Mouse (Mus musculus) stomach, postnatal 0 days (tissue): ENCODE measurements around the gene 1500009C09Rik. TPM values are rescaled to one million over a fixed set of nuclear protein-coding genes. Genes with fewer than 3 reads are reported as not detected.

Experiments
- ATAC-seq: fragments of 200-750 bp; cut with Nextera tagmentation; 2 replicates; pipeline ENCODE4 v1.8.0; 2017; ENCODE audit not compliant: low FRiP score, low TSS enrichment
- DNase-seq: peaks from one replicate; pipeline ENCODE4 v3.0.0-alpha.2; 2016; ENCODE audit warnings: low spot score
- H3K27ac ChIP-seq: fragments of 300-500 bp; sonication (generic); replicated peaks from 2 replicates; pipeline ENCODE4 v1.5.1; 2014; ENCODE audit warnings: mild to moderate bottlenecking, control low read depth
- H3K27me3 ChIP-seq: fragments of 300-500 bp; sonication (generic); 2 replicates; pipeline ENCODE4 v1.6.1; 2014; ENCODE audit warnings: low read length; ENCODE audit not compliant: control insufficient read depth, insufficient read depth
- H3K36me3 ChIP-seq: fragments of 300-500 bp; sonication (generic); 2 replicates; pipeline ENCODE4 v1.6.1; 2014; ENCODE audit warnings: low read length, mixed read lengths; ENCODE audit not compliant: control insufficient read depth, insufficient read depth
- H3K4me1 ChIP-seq: fragments of 300-500 bp; sonication (generic); replicated peaks from 2 replicates; pipeline ENCODE4 v1.6.1; 2014; ENCODE audit warnings: antibody characterized with exemption; ENCODE audit not compliant: control insufficient read depth, insufficient read depth
- H3K4me2 ChIP-seq: fragments of 300-500 bp; sonication (generic); replicated peaks from 2 replicates; pipeline ENCODE4 v1.6.1; 2014; ENCODE audit warnings: low read depth, mild to moderate bottlenecking, control low read depth, moderate library complexity
- H3K4me3 ChIP-seq: fragments of 300-500 bp; sonication (generic); 2 replicates; pipeline ENCODE4 v1.5.1; 2014; ENCODE audit warnings: low read depth, low read length, control low read depth
- H3K9ac ChIP-seq: fragments of 300-500 bp; sonication (generic); 2 replicates; pipeline ENCODE4 v1.6.1; 2014; ENCODE audit warnings: mild to moderate bottlenecking, low read length, control low read depth, mixed read lengths
- H3K9me3 ChIP-seq: fragments of 300-500 bp; sonication (generic); 2 replicates; pipeline ENCODE4 v1.6.1; 2016; ENCODE audit warnings: low read length; ENCODE audit not compliant: control insufficient read depth
- CTCF ChIP-seq: IDR thresholded peaks from 2 replicates; pipeline ENCODE4 v1.5.1; 2016; ENCODE audit warnings: antibody characterized with exemption, low read depth, mild to moderate bottlenecking, moderate library complexity
- EP300 ChIP-seq: optimal IDR thresholded peaks from 2 replicates; pipeline ENCODE3; 2016; ENCODE audit warnings: antibody characterized with exemption
- WGBS: fragments of 180-500 bp; shearing (Covaris S2); extraction: QIAGEN DNeasy Blood & Tissue Kit; methylation state at CpG from one replicate; pipeline ENCODE4 v1.1.7; 2014; 5-methylcytosine and 5-hydroxymethylcytosine counted together
- polyA plus RNA-seq: library from polyadenylated mRNA; unstranded; fragments of >200 nt; fragmentation: Nextera tagmentation; extraction: Ambion mirVana; gene quantifications from 2 replicates; pipeline ENCODE4 v1.2.1, GENCODE M21; 2015

1500009C09Rik gene
- polyA plus RNA-seq, 1 experiment from 2014 or later = 0.23 TPM

GRCm38 (mm10) chr15:82251579-82251978, 618 bp upstream of the 1500009C09Rik start:
- DNase-seq (no peak), ATAC-seq (no peak)
- Histone ChIP-seq H3K9me3 (no peaks in the 10 kb centered on the region), H3K27ac (no peak overlapping the region), H3K4me2 (no peak overlapping the region), H3K9ac (no peak overlapping the region), H3K27me3 (no peaks in the 10 kb centered on the region; the same call in 1 of the 2 replicates), H3K36me3 (no peaks in the 10 kb centered on the region), H3K4me1 (no peaks in the 10 kb centered on the region), H3K4me3 (no peak overlapping the region)
- 95% methylated on average over 3 of the region's 3 CpGs for WGBS
- TF ChIP-seq CTCF (peak; percentile 54), EP300 (no peak)

- no peak overlapping the region for H3K27ac ChIP-seq
- H3K4me1 ChIP-seq = no peaks in the 10 kb centered on the region
- DNase-seq (no peak), ATAC-seq (no peak)
- H3K4me3 ChIP-seq = no peak overlapping the region
- TF ChIP-seq EP300 = no peak
- peak; percentile 44 for TF ChIP-seq CTCF
- no peak overlapping the region for H3K9ac ChIP-seq
- WGBS = 43% methylated on average over 4 of the region's 4 CpGs
- no peaks in the 10 kb centered on the region for H3K9me3 ChIP-seq
- H3K36me3 ChIP-seq = no peaks in the 10 kb centered on the region
- H3K27me3 ChIP-seq = no peaks in the 10 kb centered on the region; the same call in 1 of the 2 replicates
- H3K4me2 ChIP-seq = no peak overlapping the region
These were observed 3.1 kb downstream of the 1500009C09Rik start for GRCm38 (mm10) chr15:82255248-82255647.

GRCm38 (mm10) chr15:82255944-82256383, 3.8 kb downstream of the 1500009C09Rik start:
- no peaks in the 10 kb centered on the region for H3K4me1 ChIP-seq
- ATAC-seq (no peak), DNase-seq (no peak)
- no peak overlapping the region for H3K9ac ChIP-seq
- H3K27me3 ChIP-seq = no peaks in the 10 kb centered on the region; the same call in 1 of the 2 replicates
- no peaks in the 10 kb centered on the region for H3K36me3 ChIP-seq
- 23% methylated on average over 10 of the region's 10 CpGs for WGBS
- TF ChIP-seq CTCF (no peak), EP300 (no peak)
- H3K9me3 ChIP-seq = no peaks in the 10 kb centered on the region
- H3K27ac ChIP-seq = no peak overlapping the region
- H3K4me3 ChIP-seq = no peak overlapping the region
- no peak overlapping the region for H3K4me2 ChIP-seq

GRCm38 (mm10) chr15:82259510-82259909, 7.3 kb downstream of the 1500009C09Rik start:
- WGBS = 18% methylated on average over 16 of the region's 16 CpGs
- Histone ChIP-seq H3K9ac (no peak overlapping the region), H3K4me1 (no peaks in the 10 kb centered on the region), H3K4me2 (no peak overlapping the region), H3K27ac (no peak overlapping the region), H3K4me3 (no peak overlapping the region), H3K36me3 (no peaks in the 10 kb centered on the region), H3K9me3 (no peaks in the 10 kb centered on the region), H3K27me3 (no peaks in the 10 kb centered on the region; the same call in 1 of the 2 replicates)
- ATAC-seq (0 out of 2 replicates have a peak, but pooled peaks have one; percentile 31), DNase-seq (peak; percentile 76)
- TF ChIP-seq CTCF (peak; percentile 97), EP300 (no peak)

- ATAC-seq = no peak; the same call in 1 of the 2 replicates
- Histone ChIP-seq H3K27me3 (no peaks in the 10 kb centered on the region), H3K36me3 (no peaks in the 10 kb centered on the region), H3K4me1 (no peaks in the 10 kb centered on the region), H3K9ac (no peak overlapping the region), H3K27ac (no peak overlapping the region), H3K4me2 (no peak overlapping the region), H3K4me3 (no peak overlapping the region), H3K9me3 (no peaks in the 10 kb centered on the region)
- TF ChIP-seq CTCF (peak; percentile 91), EP300 (no peak)
- 8% methylated on average over 6 of the region's 6 CpGs for WGBS
- peak; percentile 63 for DNase-seq
These were observed 14.2 kb downstream of the 1500009C09Rik start for GRCm38 (mm10) chr15:82266356-82266755.

- H3K36me3 ChIP-seq = no peaks in the 10 kb centered on the region
- H3K27ac ChIP-seq = no peak overlapping the region
- no peak for DNase-seq
- no peak for ATAC-seq
- no peak for TF ChIP-seq EP300
- no peak for TF ChIP-seq CTCF
- no peak overlapping the region for H3K4me3 ChIP-seq
- no peaks in the 10 kb centered on the region for H3K4me1 ChIP-seq
- H3K27me3 ChIP-seq = no peaks in the 10 kb centered on the region
- WGBS = 36% methylated on average over 3 of the region's 3 CpGs
- H3K4me2 ChIP-seq = no peak overlapping the region
- H3K9ac ChIP-seq = no peak overlapping the region
- no peaks in the 10 kb centered on the region for H3K9me3 ChIP-seq
These were observed 16.0 kb downstream of the 1500009C09Rik start for GRCm38 (mm10) chr15:82268185-82268584.
